Mouse (Mus musculus): ENCODE results near the gene H2-Ab1.
A peak's percentile ranks its signal among the peaks of the same experiment; 100 is the strongest.
"Not testable (repeated sequence)": the region's sequence is repeated elsewhere in the genome, so short reads cannot be mapped to it uniquely, and the experiment has no call there.

The H2-Ab1 gene

GRCm38 (mm10) chr17:34257594-34258375, at the start of gene H2-Ab1:
Gene H2-Ab1 (plus strand): TSS chr17:34257689.
- DNase-seq: peak; percentile 69 to 88

- no peak for DNase-seq
These were observed 49.6 kb upstream of the H2-Ab1 start for GRCm38 (mm10) chr17:34207866-34208265.

GRCm38 (mm10) chr17:34208421-34208820, 49.1 kb upstream of the H2-Ab1 start:
- DNase-seq: no peak

GRCm38 (mm10) chr17:34209680-34210079, 47.8 kb upstream of the H2-Ab1 start:
- no peak for DNase-seq

- DNase-seq: no peak
These were observed 46.9 kb upstream of the H2-Ab1 start for GRCm38 (mm10) chr17:34210599-34210998.

GRCm38 (mm10) chr17:34211746-34212365, 45.6 kb upstream of the H2-Ab1 start:
- DNase-seq: no peak

- DNase-seq: no peak
These were observed 43.6 kb upstream of the H2-Ab1 start for GRCm38 (mm10) chr17:34213936-34214335.

- DNase-seq: peak in 1 of 2 experiments; percentile 1
These were observed 42.3 kb upstream of the H2-Ab1 start for GRCm38 (mm10) chr17:34215176-34215575.

- DNase-seq: no peak
These were observed 40.1 kb upstream of the H2-Ab1 start for GRCm38 (mm10) chr17:34217216-34217928.

- no peak for DNase-seq
These were observed 39.5 kb upstream of the H2-Ab1 start for GRCm38 (mm10) chr17:34217986-34218385.

GRCm38 (mm10) chr17:34218675-34219074, 38.8 kb upstream of the H2-Ab1 start:
- peak; percentile 92 to 94 for DNase-seq

- peak; percentile 47 to 77 for DNase-seq
These were observed 38.4 kb upstream of the H2-Ab1 start for GRCm38 (mm10) chr17:34219096-34219495.

- DNase-seq: peak in 1 of 2 experiments; percentile 43
These were observed 37.7 kb upstream of the H2-Ab1 start for GRCm38 (mm10) chr17:34219801-34220200.

GRCm38 (mm10) chr17:34220401-34220800, 37.1 kb upstream of the H2-Ab1 start:
- peak in 1 of 2 experiments; percentile 0 for DNase-seq

GRCm38 (mm10) chr17:34224816-34225215, 32.7 kb upstream of the H2-Ab1 start:
- peak in 1 of 2 experiments; percentile 56 for DNase-seq

- DNase-seq: no peak
These were observed 32.1 kb upstream of the H2-Ab1 start for GRCm38 (mm10) chr17:34225426-34225825.

GRCm38 (mm10) chr17:34225911-34226310, 31.6 kb upstream of the H2-Ab1 start:
- DNase-seq: not testable (repeated sequence)

GRCm38 (mm10) chr17:34230971-34231370, 26.5 kb upstream of the H2-Ab1 start:
- not testable (repeated sequence) for DNase-seq

- not testable (repeated sequence) for DNase-seq
These were observed 25.5 kb upstream of the H2-Ab1 start for GRCm38 (mm10) chr17:34232021-34232420.

- DNase-seq: peak; percentile 67 to 83
These were observed 22.6 kb upstream of the H2-Ab1 start for GRCm38 (mm10) chr17:34234926-34235325.

GRCm38 (mm10) chr17:34236691-34237090, 20.8 kb upstream of the H2-Ab1 start:
- no peak for DNase-seq

GRCm38 (mm10) chr17:34237741-34238140, 19.7 kb upstream of the H2-Ab1 start:
- DNase-seq: no peak

- DNase-seq: peak; percentile 41 to 43
These were observed 18.8 kb upstream of the H2-Ab1 start, which contains the start of gene H2-Ob for GRCm38 (mm10) chr17:34238706-34239105. Gene H2-Ob (plus strand): TSS chr17:34238903.

Data from kidney, adult 8-10 months (tissue).